Mouse (Mus musculus) adrenal gland, postnatal 10 days (tissue): ENCODE data around the gene Ovol1. TPM values are rescaled to one million over a fixed set of nuclear protein-coding genes. Genes with fewer than 3 reads are reported as not detected.

Source experiments
- DNase-seq: peaks from one replicate; pipeline ENCODE4 v3.0.0; 2021; ENCODE audit warnings: mixed read lengths
- long read RNA-seq, 2 experiments: library from polyadenylated mRNA; stranded (forward); transcript quantifications; one replicate each; pipeline ENCODE4 v2.0.0; 2021
- total RNA-seq, 2 experiments: library from RNA; stranded (reverse); gene quantifications; 2 replicates each; pipeline ENCODE4 v1.2.3; 2021

The Ovol1 gene
- not detected for total RNA-seq
- long read RNA-seq, experiment 1 = 0 reads
- long read RNA-seq, experiment 2 = 0 reads

DNA sequence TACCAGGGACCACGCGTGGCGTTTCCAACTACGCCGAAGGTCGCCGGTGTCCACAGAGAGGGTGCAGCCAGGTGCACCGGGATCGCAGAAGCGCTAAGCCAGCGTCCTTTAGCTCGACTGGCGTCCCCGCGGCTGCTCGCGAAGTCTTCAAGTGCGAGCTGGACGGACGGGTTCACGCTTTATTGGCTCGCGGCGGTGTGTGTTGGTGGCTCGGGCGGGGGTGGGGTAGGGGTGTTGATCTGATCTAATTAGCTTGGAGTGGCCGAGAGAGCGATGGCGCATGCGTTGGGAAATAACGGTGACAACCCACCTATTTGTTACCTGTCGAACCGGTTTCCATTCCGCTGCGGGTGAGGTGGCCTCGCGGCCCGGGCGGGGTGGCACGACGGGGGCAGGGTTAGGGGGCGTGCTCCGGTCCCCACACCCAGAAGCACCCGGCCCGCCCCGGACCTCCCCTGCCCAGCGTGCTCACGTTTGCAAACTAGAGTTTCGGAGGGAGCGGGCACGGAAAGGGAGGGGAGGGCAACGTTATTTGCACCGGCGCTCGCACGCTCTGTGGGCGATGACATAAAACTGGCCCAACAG, at the start of gene Ovol1:
Ovol1 (minus strand) TSS at position 190 of the 585 bp plus-strand sequence.
- DNase-seq = peak; percentile 30

DNA sequence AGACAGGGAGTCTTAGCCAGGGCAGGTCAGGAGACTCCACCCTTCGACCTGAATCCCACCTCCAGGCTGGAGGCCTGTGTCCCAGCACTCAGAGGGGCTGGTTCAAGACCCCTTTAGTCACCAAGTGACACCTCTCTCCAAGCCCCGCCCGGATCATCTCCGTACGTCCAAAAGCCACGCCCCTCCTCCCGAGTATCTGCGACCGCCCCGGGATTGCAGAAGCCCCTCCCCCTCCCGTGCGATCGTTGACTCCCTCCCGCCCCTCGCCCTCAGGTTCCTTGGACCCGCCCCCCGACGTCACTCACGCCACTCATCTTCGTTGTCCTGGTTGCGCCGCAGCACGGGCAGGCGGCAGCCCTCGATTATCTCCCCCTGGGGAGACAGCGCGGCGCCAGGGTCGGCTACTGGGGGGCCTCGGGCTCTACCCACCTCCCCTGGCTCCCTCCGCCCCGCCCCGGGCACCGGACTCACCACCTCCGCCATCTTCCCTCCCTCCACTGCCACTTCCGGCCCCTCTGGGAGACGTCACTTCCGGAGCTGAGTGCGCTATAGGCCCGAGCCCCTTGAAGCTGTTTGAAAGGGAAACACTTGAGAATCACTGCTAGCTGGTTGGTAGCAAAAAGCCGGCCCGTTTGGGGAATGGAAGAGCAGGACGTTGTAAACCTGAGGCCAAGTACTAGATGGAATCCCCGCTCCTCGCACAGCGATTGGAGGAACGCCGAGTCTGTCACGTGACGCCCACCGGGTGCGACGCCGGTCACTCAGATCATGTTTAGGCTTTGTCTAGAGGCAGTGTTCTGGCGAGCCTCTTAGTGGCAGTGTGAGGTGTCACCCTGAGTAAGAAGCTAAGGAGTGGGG, 49.3 kb upstream of the Ovol1 start, which contains the start of gene Kat5:
Kat5 (minus strand) TSS at position 691 of the 858 bp plus-strand sequence.
- DNase-seq = peak; percentile 92

DNA sequence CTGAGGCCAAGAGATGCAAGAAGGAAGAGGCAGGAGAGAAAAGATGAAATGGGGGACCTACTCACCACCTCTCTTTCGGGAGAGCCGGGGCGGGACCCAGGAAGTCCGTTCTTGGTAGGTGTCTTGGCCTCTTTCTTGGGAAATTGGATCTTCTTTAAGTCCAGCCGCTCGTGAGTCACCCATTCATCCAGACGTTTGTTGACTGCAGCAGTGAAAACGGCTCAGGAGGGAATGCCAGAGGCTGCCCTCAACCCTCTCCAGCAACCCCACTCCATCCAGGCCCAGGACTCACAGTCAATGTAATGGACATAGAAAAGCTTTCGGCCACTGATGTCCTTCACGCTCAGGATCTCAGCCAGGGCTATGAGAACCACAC, 48.7 kb upstream of the Ovol1 start:
- no peak for DNase-seq

DNA sequence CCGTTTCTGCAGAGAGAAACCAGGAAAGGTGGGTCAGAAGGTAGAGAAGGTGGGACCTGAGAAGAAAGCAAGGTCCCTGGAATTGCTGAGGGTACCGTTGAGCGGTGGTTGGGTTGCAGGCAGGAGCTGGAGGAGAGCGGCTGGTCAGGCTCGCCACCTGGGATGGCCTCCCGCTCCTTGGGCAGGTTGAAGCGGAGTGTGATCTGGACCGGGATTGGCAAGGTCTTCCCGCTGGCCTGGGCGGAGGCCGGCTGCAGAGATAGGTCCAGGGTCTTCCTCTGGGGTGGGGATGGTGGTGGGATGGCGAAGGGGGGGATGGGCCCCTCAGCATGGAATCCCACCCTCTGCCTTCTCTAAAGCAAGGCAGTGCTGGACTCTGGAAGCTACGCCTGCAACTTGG, 48.3 kb upstream of the Ovol1 start:
- DNase-seq = peak; percentile 17

DNA sequence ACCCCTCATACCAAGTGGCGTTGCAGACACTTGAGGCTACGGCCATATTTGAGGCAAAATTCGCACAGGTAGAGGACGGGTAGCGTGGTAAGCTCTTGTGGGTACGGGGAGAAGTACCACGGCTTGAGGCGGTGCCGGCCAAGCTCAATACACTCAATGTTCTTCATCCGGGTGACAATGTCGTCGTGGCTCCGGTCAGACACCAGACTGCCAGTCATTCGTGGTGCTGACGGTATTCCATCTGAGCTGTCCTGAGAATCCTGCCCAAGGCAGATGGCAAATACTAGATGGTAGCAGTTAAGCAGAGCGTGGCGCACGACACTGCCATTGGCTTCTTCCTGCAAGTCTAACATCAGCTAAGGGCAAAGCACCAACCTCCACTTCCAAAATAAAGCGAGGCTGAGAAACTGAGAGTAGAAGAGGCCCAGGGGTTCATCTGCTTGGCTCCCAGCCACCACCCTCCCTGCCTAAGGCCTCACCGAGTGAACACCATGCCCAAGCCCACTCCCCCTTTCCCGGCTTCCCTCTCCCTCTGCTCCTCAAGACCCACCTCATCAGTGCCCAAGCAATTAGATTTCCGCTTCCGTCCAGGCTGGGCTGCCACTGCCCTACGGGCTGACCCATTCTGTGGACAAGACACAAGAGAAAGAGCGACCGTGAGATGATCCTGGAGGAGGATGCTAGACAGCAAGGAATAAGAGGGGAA, 47.4 kb upstream of the Ovol1 start:
- no peak for DNase-seq

DNA sequence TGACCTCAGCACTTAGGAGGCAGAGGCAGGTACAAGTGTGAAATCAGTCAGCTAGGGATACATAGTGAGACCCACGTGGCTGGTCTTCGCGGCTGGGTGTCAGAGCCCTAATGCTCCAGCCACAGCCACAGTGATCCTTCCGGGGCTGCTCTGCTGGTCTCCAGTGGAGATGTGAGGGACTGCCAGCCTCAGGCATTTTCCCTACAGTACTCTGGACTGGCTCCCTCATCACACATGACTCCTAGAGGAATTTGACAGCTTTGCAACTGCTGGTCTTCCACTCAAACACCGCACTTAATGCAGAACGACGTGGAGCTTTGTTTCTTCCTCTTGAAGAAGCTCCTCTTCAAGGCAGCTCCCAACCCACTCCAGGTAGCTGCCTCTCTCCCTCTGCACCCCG, 45.8 kb upstream of the Ovol1 start:
- no peak for DNase-seq

DNA sequence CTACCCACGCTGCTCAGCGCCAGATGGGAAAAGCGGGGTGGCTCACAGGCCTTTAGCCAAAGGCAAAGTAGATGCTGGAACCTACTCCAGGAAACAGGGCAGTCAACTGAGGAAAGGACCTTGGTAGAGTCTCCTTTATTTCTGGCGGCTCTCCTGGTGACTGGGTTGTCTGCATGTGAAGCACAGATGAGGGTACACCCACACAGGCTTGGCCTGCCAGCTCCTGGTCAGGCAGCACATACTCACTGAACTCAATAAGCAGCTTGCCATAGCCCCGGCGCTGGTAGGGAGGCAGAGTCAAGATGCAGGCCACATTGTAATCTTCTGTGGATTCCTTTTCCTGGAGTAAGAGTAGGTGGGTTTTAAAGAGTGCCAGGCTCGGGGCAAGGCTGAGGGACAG, 44.7 kb upstream of the Ovol1 start:
- no peak for DNase-seq

DNA sequence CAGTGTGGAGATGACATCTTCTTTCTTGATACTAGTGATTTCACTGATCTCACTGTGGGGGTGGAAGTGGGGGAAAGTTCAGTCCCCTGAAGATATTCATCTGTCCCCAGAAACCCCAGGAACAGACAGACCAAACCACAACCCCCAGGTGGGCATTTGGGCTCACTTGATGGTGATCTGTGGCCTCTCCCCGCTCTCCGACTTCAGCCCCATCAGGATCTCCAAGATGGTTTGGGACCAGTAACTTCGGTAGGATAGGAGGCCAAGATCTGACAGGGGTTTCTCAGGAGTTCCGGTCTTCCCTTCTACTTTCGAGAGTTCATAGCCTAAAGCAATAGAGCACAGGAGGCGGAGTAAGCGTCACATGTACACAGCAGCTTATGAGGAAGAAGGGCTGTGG, 43.2 kb upstream of the Ovol1 start:
- DNase-seq = no peak

DNA sequence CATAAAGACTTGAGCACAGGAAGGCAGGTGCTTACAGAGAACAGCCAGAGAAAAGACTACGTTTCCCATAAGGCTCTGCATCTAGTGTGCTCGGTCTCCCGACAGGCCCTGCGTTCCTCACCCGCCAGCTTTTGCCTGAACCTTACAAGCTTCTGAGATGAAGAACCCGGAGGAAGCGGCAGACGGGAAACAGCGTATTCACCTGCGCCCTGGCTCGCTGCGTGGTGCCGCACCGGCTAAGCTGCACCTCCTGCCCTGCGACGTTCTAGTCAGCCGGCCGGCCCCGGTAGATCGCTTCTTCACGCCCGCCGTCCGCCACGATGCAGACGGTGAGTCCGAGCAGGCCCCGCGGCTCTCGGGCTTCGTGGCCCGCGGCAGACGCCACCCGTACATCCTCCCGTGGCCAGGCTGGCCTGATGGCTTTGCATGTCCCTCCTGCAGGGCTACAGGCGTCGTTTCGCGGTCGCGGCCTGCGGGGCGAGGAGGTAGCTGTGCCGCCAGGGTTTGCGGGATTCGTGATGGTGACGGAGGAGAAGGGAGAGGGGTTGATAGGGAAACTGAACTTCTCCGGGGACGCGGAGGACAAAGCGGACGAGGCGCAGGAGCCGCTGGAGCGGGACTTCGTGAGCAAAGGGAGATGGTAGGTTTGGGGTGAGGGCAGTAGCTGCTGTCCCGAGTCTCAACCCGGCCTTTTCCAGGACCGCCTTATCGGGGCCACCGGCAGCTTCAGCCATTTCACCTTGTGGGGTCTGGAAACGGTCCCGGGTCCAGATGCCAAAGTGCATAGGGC, 41.5 kb upstream of the Ovol1 start, which contains the start of gene Rnaseh2c:
Rnaseh2c (plus strand) TSS at position 122 of the 790 bp plus-strand sequence.
- DNase-seq = peak; percentile 79

DNA sequence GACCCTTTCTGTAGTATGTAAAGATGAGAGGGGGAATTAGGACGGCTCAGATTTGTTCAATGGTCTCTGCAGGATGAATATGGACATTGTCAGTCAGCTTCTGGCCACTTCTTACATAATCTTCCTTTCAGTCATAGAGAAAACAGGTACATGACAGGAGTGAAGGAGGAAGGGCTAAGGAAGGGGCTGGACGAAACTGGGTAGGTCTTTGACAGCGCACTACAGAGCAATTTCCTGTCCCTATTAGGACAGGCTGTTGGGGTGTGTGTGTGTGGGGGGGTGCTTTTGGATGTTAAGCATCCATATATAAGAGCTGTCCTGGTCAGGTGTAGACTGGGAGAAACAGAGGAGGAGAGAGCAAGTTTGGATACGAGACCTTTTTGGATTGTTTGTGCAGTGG, 38.8 kb upstream of the Ovol1 start:
- DNase-seq = no peak

DNA sequence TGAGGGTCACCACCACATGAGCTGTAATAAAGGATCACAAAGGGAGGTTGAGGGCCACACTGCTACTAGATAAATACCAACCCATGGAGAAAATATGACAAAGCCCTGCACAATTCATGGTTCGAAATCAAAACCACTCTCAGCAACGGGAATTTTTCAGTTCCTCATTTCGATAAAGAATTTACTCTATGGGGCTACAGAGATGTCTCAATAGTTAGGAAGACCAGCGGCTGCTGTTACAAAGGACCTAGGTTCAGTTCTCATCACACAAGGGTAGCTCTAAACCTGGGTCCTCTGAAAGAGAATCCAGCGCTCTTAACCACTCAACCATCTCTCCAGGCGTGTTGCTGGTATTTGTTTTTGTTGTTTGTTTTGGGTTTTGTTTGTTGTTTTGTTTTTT, 31.4 kb upstream of the Ovol1 start:
- no peak for DNase-seq

DNA sequence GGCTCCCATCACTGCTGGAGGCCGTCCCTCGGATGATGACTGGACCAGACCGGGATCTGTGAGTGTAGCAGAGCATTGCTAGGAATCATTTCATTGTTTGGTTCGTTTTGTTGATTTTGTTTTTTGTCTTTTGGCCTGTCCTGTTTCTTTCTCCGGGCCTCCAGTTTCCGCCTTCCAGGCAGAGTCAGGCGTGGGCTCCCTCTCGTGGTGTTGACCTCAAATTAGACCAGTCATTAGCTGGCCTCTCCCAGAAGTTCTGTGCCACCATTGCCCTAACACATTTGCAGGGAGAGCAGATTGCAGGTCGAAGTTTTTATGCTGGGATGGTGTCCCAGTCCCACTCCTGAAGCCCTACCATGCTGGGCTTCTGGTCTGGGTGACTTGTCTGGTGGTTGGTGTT, 28.7 kb upstream of the Ovol1 start:
- no peak for DNase-seq

DNA sequence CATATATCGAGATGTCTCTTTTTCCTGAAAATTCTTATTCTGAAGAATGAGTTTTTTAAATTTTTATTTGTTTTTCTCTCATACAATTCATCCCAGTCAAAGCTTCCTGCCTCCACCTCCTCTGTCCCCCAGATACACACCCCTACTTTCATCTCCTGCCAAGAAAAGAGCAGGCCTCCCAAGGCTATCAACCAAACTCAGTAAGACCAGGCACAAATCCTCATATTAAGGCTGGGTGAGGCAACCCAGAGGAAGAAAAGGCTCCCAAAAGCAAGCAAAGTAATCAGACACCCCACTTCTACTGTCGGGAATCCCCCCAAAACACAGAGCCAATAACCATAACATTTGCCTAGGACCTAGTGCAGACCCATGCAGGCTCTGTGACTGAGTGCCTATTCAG, 21.5 kb upstream of the Ovol1 start:
- DNase-seq = no peak

DNA sequence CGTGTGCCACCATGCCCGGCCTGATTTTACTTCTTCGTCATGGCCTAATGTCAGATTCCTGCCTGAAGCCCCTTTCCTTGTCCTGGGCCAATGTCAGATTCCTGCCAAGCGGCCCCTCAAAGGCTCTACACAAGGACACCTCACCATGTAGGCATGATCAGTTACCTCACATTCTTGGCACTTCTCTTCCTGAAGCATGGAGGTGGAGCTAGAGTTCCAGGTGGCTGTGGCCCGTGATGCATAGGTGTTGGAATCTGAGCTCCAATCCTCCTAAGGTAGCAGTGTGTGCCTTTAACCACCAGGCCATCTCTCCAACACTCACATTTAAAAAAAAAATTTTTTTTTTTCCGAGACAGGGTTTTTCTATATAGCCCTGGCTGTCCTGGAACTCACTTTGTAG, 20.3 kb upstream of the Ovol1 start:
- DNase-seq = no peak

DNA sequence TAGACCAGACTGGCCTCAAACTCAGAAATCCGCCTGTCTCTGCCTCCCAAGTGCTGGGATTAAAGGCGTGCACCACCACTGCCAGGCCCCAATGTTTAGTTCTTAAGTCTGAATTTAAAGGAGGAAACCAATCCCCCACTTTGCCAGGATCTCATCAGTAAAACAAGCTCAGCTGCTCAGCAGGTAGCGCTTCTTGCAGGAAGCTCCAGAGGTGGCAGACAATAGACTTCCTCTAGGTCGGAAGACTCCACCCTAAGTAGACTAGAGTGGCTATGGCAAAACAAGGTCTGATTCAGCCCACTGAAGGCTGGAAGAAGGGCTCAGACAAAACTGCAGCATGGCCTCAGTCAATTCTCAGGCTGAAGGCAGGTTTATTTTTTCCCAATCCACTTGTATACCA, 19.5 kb upstream of the Ovol1 start:
- no peak for DNase-seq

DNA sequence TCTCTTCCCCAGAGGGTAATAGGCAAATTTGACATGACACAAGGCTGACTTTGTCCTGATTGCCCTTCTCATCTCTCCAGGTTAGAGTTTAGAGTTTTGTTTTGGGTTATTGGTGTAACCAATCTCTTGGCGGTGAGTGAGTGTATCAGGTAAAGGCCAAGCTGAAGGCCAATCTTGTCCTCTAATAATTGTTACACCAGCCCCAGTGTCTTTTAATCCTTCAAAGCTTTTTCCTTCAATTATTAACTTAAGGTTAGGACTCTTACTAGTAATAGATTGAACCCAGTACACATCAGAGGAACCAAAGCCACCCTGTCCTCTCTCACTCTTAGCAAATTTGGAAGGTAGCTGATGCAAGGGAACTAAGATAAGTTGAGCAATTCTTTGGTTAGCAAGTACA, 14.9 kb upstream of the Ovol1 start:
- no peak for DNase-seq

DNA sequence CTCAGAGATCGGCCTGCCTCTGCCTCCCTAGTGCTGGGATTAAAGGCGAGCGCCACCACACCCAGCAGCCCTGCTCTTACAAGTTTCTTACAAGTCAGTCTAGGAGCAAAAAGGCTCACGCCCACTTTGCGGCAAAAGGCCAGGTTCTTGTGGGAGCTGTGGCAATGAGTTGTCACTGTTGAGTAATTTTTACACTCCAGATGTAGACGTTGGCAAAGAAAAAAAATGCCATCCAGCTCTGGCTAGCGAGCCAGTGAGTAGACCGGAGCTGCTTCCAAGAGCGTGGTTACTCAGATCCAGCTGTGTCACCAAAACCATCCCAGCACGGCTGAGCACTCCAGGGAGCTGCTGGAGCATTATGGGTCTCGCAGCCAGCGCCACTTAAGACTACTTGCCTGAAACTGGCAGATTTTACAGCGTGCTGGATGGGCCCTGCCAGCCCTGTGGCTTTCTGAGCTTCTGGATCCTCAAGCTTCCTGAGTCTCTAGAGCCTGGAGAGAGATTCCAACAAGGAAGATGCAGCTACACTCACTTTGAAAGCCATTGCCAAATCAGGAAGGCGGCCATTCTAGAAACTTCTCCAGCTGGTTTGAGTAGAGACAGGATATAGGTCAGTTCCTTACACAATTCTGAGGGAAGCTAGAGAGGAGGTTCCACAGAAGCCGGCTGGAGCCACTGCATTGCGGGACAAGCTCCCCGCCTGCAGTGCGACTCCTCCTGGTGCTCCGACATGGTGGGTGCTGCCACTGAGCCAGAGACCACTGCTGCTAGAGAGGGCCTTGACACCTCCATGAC, 12.1 kb upstream of the Ovol1 start:
- peak; percentile 76 for DNase-seq

DNA sequence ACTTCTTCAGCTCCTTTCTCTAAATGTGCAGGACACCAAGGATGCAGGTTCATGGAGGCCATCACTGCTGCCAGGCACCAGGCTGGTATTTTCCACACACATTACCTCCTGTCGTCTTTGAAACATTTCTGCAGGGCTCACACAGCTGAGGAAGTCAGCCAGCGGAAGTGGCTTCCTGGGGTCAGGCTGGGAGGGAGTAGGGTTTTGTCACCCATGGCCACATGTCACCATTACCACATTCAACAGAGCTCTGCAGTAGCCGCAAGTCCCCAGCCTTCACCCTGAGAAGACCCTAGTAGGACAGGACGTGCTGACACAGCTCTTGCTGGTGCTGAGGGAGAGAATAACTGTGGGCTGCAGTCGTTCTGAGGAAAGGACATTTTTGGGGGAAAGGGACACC, 11.4 kb upstream of the Ovol1 start:
- DNase-seq = no peak

DNA sequence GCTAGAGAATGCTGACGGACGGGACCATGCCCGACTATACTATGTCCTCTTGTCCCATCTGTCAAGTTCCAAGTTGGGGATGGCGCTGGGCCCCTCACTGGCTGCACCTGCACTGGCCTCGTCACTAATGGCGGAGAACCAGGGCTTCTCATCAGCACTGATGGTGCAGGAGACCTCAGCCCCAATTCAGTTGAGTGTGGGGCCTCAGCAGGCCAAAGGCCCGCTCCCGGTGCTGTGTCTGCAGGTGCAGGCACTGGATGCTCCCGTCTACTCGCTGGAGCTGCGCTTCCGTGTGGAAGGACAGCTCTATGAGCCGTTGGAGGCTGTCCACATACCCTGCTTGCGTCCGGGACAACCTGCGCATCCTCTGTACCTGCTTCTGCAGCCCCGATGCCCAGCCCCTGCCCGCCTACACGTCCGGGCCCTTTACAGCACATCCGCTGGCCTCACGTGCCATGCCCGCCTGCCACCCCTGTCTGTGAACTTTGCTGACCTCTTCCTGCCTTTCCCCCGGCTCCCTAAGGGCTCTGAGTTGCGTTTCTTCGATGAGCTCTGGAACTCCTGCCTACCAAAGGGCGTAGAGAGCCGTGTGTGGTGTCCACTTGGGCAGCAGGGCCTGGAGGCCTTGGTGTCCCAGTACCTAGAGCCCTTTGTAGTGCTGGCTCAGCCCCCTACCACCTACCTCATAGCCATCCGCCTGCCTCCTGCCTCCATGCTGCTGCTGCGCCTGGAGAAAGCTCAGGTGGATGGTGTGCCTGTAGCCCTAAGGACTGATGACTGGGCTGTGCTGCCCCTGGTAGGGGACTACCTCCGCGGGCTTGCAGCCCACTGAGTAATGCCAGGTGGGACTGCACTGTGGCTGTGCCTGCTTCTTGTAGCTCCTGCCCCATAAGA, 10.2 kb upstream of the Ovol1 start:
- no peak for DNase-seq

DNA sequence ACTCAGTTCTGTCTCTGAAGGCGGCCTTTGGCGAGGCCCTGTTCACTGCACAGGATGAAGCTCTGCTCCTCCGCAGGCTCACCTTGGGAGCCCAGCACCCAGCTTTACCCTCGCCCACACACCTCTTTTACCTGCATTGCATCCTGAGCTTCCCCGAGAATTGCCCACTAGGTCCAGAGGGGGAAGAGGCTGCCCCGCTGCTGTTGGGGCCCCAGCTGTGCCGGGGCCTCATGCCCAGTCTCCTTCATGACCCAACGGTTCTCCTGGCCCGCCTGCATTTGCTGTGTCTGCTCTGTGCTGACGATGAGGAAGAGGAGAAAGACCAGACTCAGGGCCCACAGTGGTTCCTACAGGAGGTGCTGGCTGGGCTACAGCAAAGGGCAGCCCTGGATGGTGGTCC, 9.1 kb upstream of the Ovol1 start:
- no peak for DNase-seq
